Comparison of ENCODE assay signal across 15 mouse cellular contexts in genomic region chr1:131224848-131225471, GRCm38 (mm10). TPM values are rescaled to one million over a fixed set of nuclear protein-coding genes. Genes with fewer than 3 reads are reported as not detected.
DNase-seq lines count a peak whose midpoint lies in the region; ATAC-seq and TF ChIP-seq lines count a peak whose summit lies in the region.
"Had no signal": no experiment of that assay in that cellular context is flagged by ENCODE, and none has a peak within 500 bp of the region (broad histone marks: within the 10 kb centered on the region; RNA-seq: fewer than 3 reads in every experiment).

No protein-coding gene starts in this region.

- H3K4me1 ChIP-seq in lung, embryonic 14.5 days (ENCODE audit: insufficient read depth), result no peaks in the 10 kb centered on the region
- no peaks in the 10 kb centered on the region for H3K4me1 ChIP-seq in hindbrain, embryonic 11.5 days (replicated peaks; ENCODE audit: control insufficient read depth, insufficient read depth, low read length)
- H3K4me1 ChIP-seq in kidney, embryonic 14.5 days (ENCODE audit: control insufficient read depth, insufficient read depth, low read length), result peaks cover 4% of the 10 kb centered on the region; the same call in 1 of the 2 replicates
- no peaks in the 10 kb centered on the region for H3K4me1 ChIP-seq in liver, postnatal 0 days (ENCODE audit: insufficient read depth)
- H3K4me1 ChIP-seq: liver, embryonic 13.5 days had no signal

- no peak overlapping the region for H3K4me3 ChIP-seq in lung, embryonic 14.5 days (ENCODE audit: low read depth, low read length)
- H3K4me3 ChIP-seq in hindbrain, embryonic 11.5 days (ENCODE audit: low read depth, low read length), result no peak overlapping the region
- no peak overlapping the region for H3K4me3 ChIP-seq in kidney, embryonic 14.5 days (ENCODE audit: low read length)
- no peak overlapping the region for H3K4me3 ChIP-seq in liver, postnatal 0 days (ENCODE audit: low read depth, low read length)
- H3K4me3 ChIP-seq: gastrocnemius, adult 2 months; heart, embryonic 15.5 days; intestine, embryonic 15.5 days; liver, embryonic 13.5 days had no signal

- no peak overlapping the region for H3K4me2 ChIP-seq in lung, embryonic 14.5 days
- no peak overlapping the region for H3K4me2 ChIP-seq in hindbrain, embryonic 11.5 days (replicated peaks; ENCODE audit: low read depth, low read length)
- H3K4me2 ChIP-seq in kidney, embryonic 14.5 days (replicated peaks; ENCODE audit: low read depth, low read length), result no peak overlapping the region
- H3K4me2 ChIP-seq in liver, postnatal 0 days (ENCODE audit: low read depth, low read length), result no peak overlapping the region
- H3K4me2 ChIP-seq: heart, embryonic 15.5 days; intestine, embryonic 15.5 days; liver, embryonic 13.5 days had no signal

- no peak overlapping the region for H3K9ac ChIP-seq in lung, embryonic 14.5 days
- H3K9ac ChIP-seq in hindbrain, embryonic 11.5 days (ENCODE audit: low read depth, low read length), result no peak overlapping the region
- H3K9ac ChIP-seq in kidney, embryonic 14.5 days (ENCODE audit: low read depth, low read length), result no peak overlapping the region
- no peak overlapping the region for H3K9ac ChIP-seq in liver, postnatal 0 days (replicated peaks)
- H3K9ac ChIP-seq: heart, embryonic 15.5 days; intestine, embryonic 15.5 days; liver, embryonic 13.5 days had no signal

- 0 out of 2 replicates have a peak, but pooled peaks have one; percentile 26 for ATAC-seq in lung, embryonic 14.5 days (ENCODE audit: insufficient read depth)
- peak; percentile 59; the same call in 1 of the 2 replicates for ATAC-seq in hindbrain, embryonic 11.5 days (ENCODE audit: low FRiP score)
- peak; percentile 94 for ATAC-seq in kidney, embryonic 14.5 days (ENCODE audit: low FRiP score, low TSS enrichment)
- ATAC-seq in monocyte, adult 5-6 weeks (replicated peaks; ENCODE audit: insufficient number of reproducible peaks, low FRiP score, low TSS enrichment, poor library complexity, severe bottlenecking), result 0 out of 2 replicates have a peak, but pooled peaks have one; percentile 17
- no peak for ATAC-seq in liver, postnatal 0 days
- ATAC-seq: activated CD4-positive, CD25-positive, alpha-beta regulatory T cell, adult 4 months; intestine, embryonic 15.5 days had no signal

- H3K9me3 ChIP-seq in lung, embryonic 14.5 days (ENCODE audit: low read depth, low read length), result no peaks in the 10 kb centered on the region
- H3K9me3 ChIP-seq in hindbrain, embryonic 11.5 days (ENCODE audit: control insufficient read depth, low read length), result no peaks in the 10 kb centered on the region
- H3K9me3 ChIP-seq in kidney, embryonic 14.5 days (ENCODE audit: control insufficient read depth, low read length), result no peaks in the 10 kb centered on the region
- H3K9me3 ChIP-seq in liver, postnatal 0 days (ENCODE audit: low read length), result no peaks in the 10 kb centered on the region
- H3K9me3 ChIP-seq: heart, embryonic 15.5 days; intestine, embryonic 15.5 days; liver, embryonic 13.5 days had no signal

- H3K36me3 ChIP-seq in lung, embryonic 14.5 days (ENCODE audit: insufficient read depth), result no peaks in the 10 kb centered on the region
- H3K36me3 ChIP-seq in hindbrain, embryonic 11.5 days (ENCODE audit: control insufficient read depth, insufficient read depth, low read length), result no peaks in the 10 kb centered on the region
- H3K36me3 ChIP-seq in kidney, embryonic 14.5 days (ENCODE audit: control insufficient read depth, insufficient read depth, low read length), result no peaks in the 10 kb centered on the region
- H3K36me3 ChIP-seq in liver, postnatal 0 days (replicated peaks; ENCODE audit: insufficient read depth, low read length), result no peaks in the 10 kb centered on the region
- H3K36me3 ChIP-seq: heart, embryonic 15.5 days; intestine, embryonic 15.5 days; liver, embryonic 13.5 days had no signal

- TF ChIP-seq EP300 in liver, postnatal 0 days (IDR thresholded peaks at IDR 0.05; ENCODE audit: low read depth), result no peak

- no peak overlapping the region for H3K27ac ChIP-seq in lung, embryonic 14.5 days (ENCODE audit: low read depth)
- no peak overlapping the region for H3K27ac ChIP-seq in hindbrain, embryonic 11.5 days (ENCODE audit: low read depth, low read length)
- no peak overlapping the region for H3K27ac ChIP-seq in kidney, embryonic 14.5 days (ENCODE audit: low read depth, low read length)
- H3K27ac ChIP-seq in liver, postnatal 0 days (ENCODE audit: low read depth), result no peak overlapping the region
- H3K27ac ChIP-seq: gastrocnemius, adult 2 months; heart, embryonic 15.5 days; intestine, embryonic 15.5 days; liver, embryonic 13.5 days had no signal

- 50% methylated on average over 12 of the region's 12 CpGs for WGBS in lung, embryonic 14.5 days
- whole genome bisulfite sequencing in hindbrain, embryonic 11.5 days, result 72% methylated on average over 12 of the region's 12 CpGs
- 22% methylated on average over 12 of the region's 12 CpGs for WGBS in kidney, embryonic 14.5 days
- 74% methylated on average over 12 of the region's 12 CpGs for WGBS in liver, postnatal 0 days (ENCODE audit: insufficient replicate concordance)

- no peak for TF ChIP-seq CTCF in lung, embryonic 14.5 days (IDR thresholded peaks at IDR 0.05; ENCODE audit: low read depth)
- TF ChIP-seq CTCF in liver, postnatal 0 days (IDR thresholded peaks at IDR 0.05; ENCODE audit: low read depth), result no peak

- no peaks in the 10 kb centered on the region for H3K27me3 ChIP-seq in lung, embryonic 14.5 days (ENCODE audit: insufficient read depth, low read length)
- H3K27me3 ChIP-seq in hindbrain, embryonic 11.5 days (ENCODE audit: control insufficient read depth, insufficient read depth, low read length), result no peaks in the 10 kb centered on the region
- H3K27me3 ChIP-seq in kidney, embryonic 14.5 days (ENCODE audit: control insufficient read depth, insufficient read depth, low read length), result no peaks in the 10 kb centered on the region
- no peaks in the 10 kb centered on the region for H3K27me3 ChIP-seq in liver, postnatal 0 days (ENCODE audit: insufficient read depth, low read length)
- H3K27me3 ChIP-seq: heart, embryonic 15.5 days; intestine, embryonic 15.5 days had no signal

- DNase-seq in lung, embryonic 14.5 days, result no peak
- no peak for DNase-seq in lung, postnatal 10 days
- DNase-seq in hindbrain, embryonic 11.5 days (ENCODE audit: low spot score), result no peak
- no peak for DNase-seq in ovary, postnatal 10 days (ENCODE audit: low spot score)
- no peak for DNase-seq in right cerebral cortex, postnatal 4 days
- DNase-seq in liver, postnatal 0 days, result no peak
- DNase-seq: cerebellum, adult 8-10 months; gastrocnemius, adult 2 months; layer of hippocampus, postnatal 36 days; liver, embryonic 13.5 days had no signal

RNA-seq across cellular contexts. Expression of gene Rassf5, which starts 20.1 kb away (rescaled TPM):
- polyA plus RNA-seq in lung, embryonic 14.5 days (2014; fragmentation: Nextera tagmentation; extraction: Ambion mirVana), result 3.1 and 3.7 TPM in 2 replicates
- 1.1 and 1.5 TPM in 2 replicates for polyA plus RNA-seq in hindbrain, embryonic 11.5 days (2014; fragmentation: Nextera tagmentation; extraction: Ambion mirVana)
- polyA plus RNA-seq in kidney, embryonic 14.5 days (2014; fragmentation: Nextera tagmentation; extraction: Ambion mirVana), result 1.6 and 1.8 TPM in 2 replicates
- total RNA-seq in monocyte, adult 5-6 weeks (2017), result 231 to 259 TPM (median 238 TPM) in 3 replicates
- polyA plus RNA-seq in liver, postnatal 0 days (2015; fragmentation: Nextera tagmentation; extraction: Ambion mirVana), result 7.7 and 8.0 TPM in 2 replicates

RNA-seq across cellular contexts. Expression of gene Ikbke, which starts 54.4 kb away (rescaled TPM):
- 2.0 and 2.3 TPM in 2 replicates for polyA plus RNA-seq in lung, embryonic 14.5 days (2014; fragmentation: Nextera tagmentation; extraction: Ambion mirVana)
- polyA plus RNA-seq in hindbrain, embryonic 11.5 days (2014; fragmentation: Nextera tagmentation; extraction: Ambion mirVana), result 0.49 and 0.66 TPM in 2 replicates
- 2.9 TPM in 2 replicates for polyA plus RNA-seq in kidney, embryonic 14.5 days (2014; fragmentation: Nextera tagmentation; extraction: Ambion mirVana)
- 8.7 to 31.8 TPM (median 21.0 TPM) in 3 replicates for total RNA-seq in monocyte, adult 5-6 weeks (2017)
- polyA plus RNA-seq in liver, postnatal 0 days (2015; fragmentation: Nextera tagmentation; extraction: Ambion mirVana), result 3.9 and 4.4 TPM in 2 replicates
